Mouse (Mus musculus) liver (tissue): ENCODE measurements around the gene Ccdc182.

Experiments
- DNase-seq: peaks from one replicate; pipeline ENCODE4 v3.0.0-alpha.2; 2020; ENCODE audit warnings: mixed read lengths

Gene Ccdc182

DNA sequence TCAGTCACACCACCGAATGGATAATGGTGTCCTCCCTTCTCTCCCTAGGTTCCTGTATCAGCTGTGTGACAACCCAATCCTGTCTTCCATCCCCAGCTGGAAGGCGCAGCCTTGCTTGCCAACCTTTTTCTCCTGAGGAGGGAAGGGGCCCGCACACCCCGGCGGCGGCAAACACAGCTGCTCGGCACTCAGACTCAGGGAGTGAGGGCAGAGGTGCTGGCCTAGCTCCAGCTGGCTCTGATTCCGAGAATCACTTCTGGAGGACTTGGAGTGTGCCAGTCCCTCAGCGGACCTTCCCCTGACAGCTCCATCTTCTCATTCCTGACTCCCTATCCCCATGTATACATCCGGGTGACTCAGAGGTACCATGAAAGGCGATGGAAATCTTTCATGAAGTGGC lies 36.9 kb downstream of the Ccdc182 start:
- DNase-seq = no peak

GRCm38 (mm10) chr11:88331722-88332121 lies 37.9 kb downstream of the Ccdc182 start:
- DNase-seq = no peak

DNA sequence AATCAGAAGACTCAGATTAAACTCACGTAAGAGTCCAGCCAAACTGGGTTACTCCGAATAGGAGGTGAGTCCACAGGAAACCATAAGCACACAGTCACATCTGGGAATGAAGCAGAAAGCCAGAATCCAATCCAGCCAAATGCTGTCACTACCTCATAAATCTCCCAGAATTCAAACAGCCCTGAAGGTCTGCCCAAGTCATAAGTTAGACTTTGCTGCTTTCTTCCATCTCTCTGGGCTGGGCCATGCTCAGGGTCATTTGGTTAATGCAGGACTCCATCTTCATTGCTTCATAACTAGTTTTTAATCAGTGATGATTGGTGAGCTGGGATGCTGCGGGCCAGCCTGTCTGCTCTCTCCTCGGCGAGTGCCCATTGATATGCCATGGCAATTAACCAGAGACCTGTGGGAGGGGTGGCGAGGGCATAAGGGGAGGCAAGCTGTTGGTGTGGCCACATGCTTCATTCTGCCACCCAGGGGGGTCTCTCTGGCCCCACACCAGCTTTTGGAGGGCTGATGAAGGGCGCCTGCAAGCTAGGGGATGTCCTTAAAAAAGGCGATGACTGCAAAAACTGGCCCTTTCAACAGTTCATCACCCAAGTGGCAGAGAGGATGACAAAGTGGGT lies 38.6 kb downstream of the Ccdc182 start:
- no peak for DNase-seq

- DNase-seq = no peak
These were observed 41.0 kb downstream of the Ccdc182 start for GRCm38 (mm10) chr11:88334893-88335292.

- DNase-seq = no peak
These were observed 44.1 kb downstream of the Ccdc182 start for GRCm38 (mm10) chr11:88337926-88338325.
